Mouse (Mus musculus) lung, postnatal 0 days (tissue): ENCODE data around the gene Frs3.

Experiments used
- CTCF ChIP-seq: IDR thresholded peaks from 2 replicates; pipeline ENCODE4 v1.5.1; 2016; ENCODE audit warnings: antibody characterized with exemption, mild to moderate bottlenecking
- EP300 ChIP-seq: IDR thresholded peaks from 2 replicates; pipeline ENCODE4 v1.6.1; 2016; ENCODE audit warnings: antibody characterized with exemption, mild to moderate bottlenecking, control low read depth

DNA sequence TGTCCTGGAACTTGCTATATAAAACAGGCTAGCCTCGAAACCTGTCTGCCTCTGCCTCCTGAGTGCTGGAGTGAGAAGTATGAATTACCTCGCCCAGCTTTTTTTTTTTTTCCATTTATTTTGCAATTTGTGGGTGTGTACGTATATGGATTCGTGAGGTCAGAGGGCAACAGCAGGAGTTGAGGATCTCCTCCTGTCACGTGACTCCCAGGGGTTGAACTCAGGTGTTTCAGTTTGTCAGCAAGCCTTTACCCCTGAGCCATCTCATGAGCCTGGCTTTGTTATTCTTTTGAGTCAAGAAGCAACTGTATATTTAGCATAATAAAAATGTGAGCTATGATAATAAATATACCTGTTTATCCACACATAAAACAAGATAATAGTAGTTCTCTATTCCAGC, 33.1 kb upstream of the Frs3 start:
- TF ChIP-seq EP300 (no peak), CTCF (no peak)
